In genomic region chr11:72104223-72104622, GRCm38 (mm10) we compare ENCODE assay signal across 13 mouse cellular contexts. TPM values are rescaled to one million over a fixed set of nuclear protein-coding genes. Genes with fewer than 3 reads are reported as not detected.
DNase-seq lines count a peak whose midpoint lies in the region; ATAC-seq and TF ChIP-seq lines count a peak whose summit lies in the region.
"Had no signal": no experiment of that assay in that cellular context is flagged by ENCODE, and none has a peak within 500 bp of the region (broad histone marks: within the 10 kb centered on the region; RNA-seq: fewer than 3 reads in every experiment).

No protein-coding gene starts in this region.

- H3K27ac ChIP-seq in neural tube, embryonic 12.5 days, result peak overlapping the region; percentile 10; the same call in 1 of the 2 replicates
- peak overlapping the region; percentile 52 for H3K27ac ChIP-seq in hindbrain, postnatal 0 days
- H3K27ac ChIP-seq: limb, embryonic 13.5 days; liver, embryonic 15.5 days had no signal

- no peak for ATAC-seq in cerebellum, adult (ENCODE audit: insufficient number of reproducible peaks, low FRiP score, low TSS enrichment)
- ATAC-seq in neural tube, embryonic 12.5 days (ENCODE audit: low FRiP score, low read depth), result no peak
- ATAC-seq in hindbrain, postnatal 0 days, result no peak
- no peak for ATAC-seq in CD4-positive, CD25-positive, alpha-beta regulatory T cell, adult 4 months
- ATAC-seq: activated CD4-positive, CD25-positive, alpha-beta regulatory T cell, adult 4 months had no signal

- 0 out of 2 replicates have a peak, but pooled peaks cover 3% of the 10 kb centered on the region for H3K4me1 ChIP-seq in neural tube, embryonic 12.5 days
- H3K4me1 ChIP-seq in hindbrain, postnatal 0 days (ENCODE audit: insufficient read depth, low read length), result no peaks in the 10 kb centered on the region
- H3K4me1 ChIP-seq: limb, embryonic 13.5 days; liver, embryonic 15.5 days had no signal

- no peaks in the 10 kb centered on the region for H3K27me3 ChIP-seq in neural tube, embryonic 12.5 days (replicated peaks)
- no peaks in the 10 kb centered on the region for H3K27me3 ChIP-seq in hindbrain, postnatal 0 days (ENCODE audit: insufficient read depth, low read length)
- H3K27me3 ChIP-seq: limb, embryonic 13.5 days; liver, embryonic 15.5 days had no signal

- H3K36me3 ChIP-seq in neural tube, embryonic 12.5 days, result no peaks in the 10 kb centered on the region
- H3K36me3 ChIP-seq in hindbrain, postnatal 0 days (ENCODE audit: insufficient read depth, low read length), result no peaks in the 10 kb centered on the region
- H3K36me3 ChIP-seq: limb, embryonic 13.5 days; liver, embryonic 15.5 days had no signal

- H3K4me2 ChIP-seq in neural tube, embryonic 12.5 days (replicated peaks), result no peak overlapping the region
- H3K4me2 ChIP-seq in hindbrain, postnatal 0 days (ENCODE audit: low read depth, low read length), result no peak overlapping the region
- H3K4me2 ChIP-seq: limb, embryonic 13.5 days; liver, embryonic 15.5 days had no signal

- no peak overlapping the region for H3K9ac ChIP-seq in neural tube, embryonic 12.5 days
- no peak overlapping the region for H3K9ac ChIP-seq in hindbrain, postnatal 0 days (replicated peaks; ENCODE audit: low read length)
- H3K9ac ChIP-seq: limb, embryonic 13.5 days; liver, embryonic 15.5 days had no signal

- H3K4me3 ChIP-seq in neural tube, embryonic 12.5 days, result no peak overlapping the region
- no peak overlapping the region for H3K4me3 ChIP-seq in hindbrain, postnatal 0 days (ENCODE audit: low read length)
- H3K4me3 ChIP-seq: limb, embryonic 13.5 days; liver, embryonic 15.5 days had no signal

- TF ChIP-seq CTCF in hindbrain, postnatal 0 days (IDR thresholded peaks at IDR 0.05; ENCODE audit: low read depth), result no peak

- peak; percentile 39 for DNase-seq in cerebellum, adult 8-10 months
- DNase-seq in neural tube, embryonic 10.5 days (ENCODE audit: extremely low spot score, low spot score), result no peak
- DNase-seq in hindbrain, postnatal 0 days (ENCODE audit: low spot score), result no peak
- no peak for DNase-seq in adrenal gland, adult 8-10 months
- DNase-seq in heart, adult 8-10 months (ENCODE audit: low spot score), result no peak
- DNase-seq: cerebellum, adult 11-12 months had no signal

- H3K9me3 ChIP-seq in neural tube, embryonic 12.5 days, result no peaks in the 10 kb centered on the region
- H3K9me3 ChIP-seq in hindbrain, postnatal 0 days (ENCODE audit: low read length), result no peaks in the 10 kb centered on the region
- H3K9me3 ChIP-seq: limb, embryonic 13.5 days; liver, embryonic 15.5 days had no signal

- 83% methylated on average over 8 of the region's 8 CpGs for WGBS in neural tube, embryonic 12.5 days
- 62% methylated on average over 8 of the region's 8 CpGs for WGBS in hindbrain, postnatal 0 days

RNA-seq across cellular contexts. Expression of gene Pitpnm3, which starts 31.4 kb away (rescaled TPM):
- polyA plus RNA-seq in neural tube, embryonic 12.5 days (2016; fragmentation: Nextera tagmentation; extraction: Ambion mirVana), result 0.50 and 0.60 TPM in 2 replicates
- 25.1 and 26.3 TPM in 2 replicates for total RNA-seq in hindbrain, postnatal 0 days (2014; rRNA removed)
- polyA plus RNA-seq in hindbrain, postnatal 0 days (2015; fragmentation: Nextera tagmentation; extraction: Ambion mirVana), result 5.8 and 6.1 TPM in 2 replicates
- total RNA-seq in adrenal gland, adult 8-10 months (2022), result 10 to 100 TPM in 2 of 4 experiments, 1 to 10 TPM in 2; 1.9 to 15.9 (median 8.4) TPM
- under 1 TPM in 1 of 2 experiments, not detected in 1; 0.11 TPM for polyA plus RNA-seq in CD4-positive, CD25-positive, alpha-beta regulatory T cell, adult 4 months (2017; shearing (Covaris generic))
- 1 to 10 TPM; 1.1 to 2.1 (median 1.9) TPM for total RNA-seq in heart, adult 8-10 months (2022)
- total RNA-seq: granulocyte monocyte progenitor cell, adult 5-6 weeks had no signal
- polyA plus RNA-seq: activated CD4-positive, CD25-positive, alpha-beta regulatory T cell, adult 4 months; liver, embryonic 15.5 days had no signal
